Mouse (Mus musculus): ENCODE data around the gene Olfr1564.
"Not testable (repeated sequence)": the region's sequence is repeated elsewhere in the genome, so short reads cannot be mapped to it uniquely, and the experiment has no call there.

DNA sequence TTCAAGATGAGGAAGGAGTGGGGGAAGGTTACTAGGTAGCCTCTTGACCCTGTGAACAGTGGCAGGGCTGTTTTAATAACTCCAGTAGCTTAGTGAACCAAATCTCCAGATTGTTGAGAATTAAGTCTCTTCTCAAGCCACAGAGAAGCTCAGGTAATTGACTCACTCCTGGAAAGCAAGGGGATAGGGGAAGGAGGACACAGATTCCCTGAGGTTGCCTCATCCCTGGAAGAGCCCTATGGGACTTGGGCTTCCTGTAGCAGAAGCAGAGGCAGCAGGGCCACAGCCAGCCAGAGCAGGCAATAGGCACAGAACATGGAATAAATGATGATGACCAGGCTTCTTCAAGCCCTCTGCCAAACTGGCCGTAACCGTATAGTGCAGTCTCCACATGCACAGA lies 30.5 kb downstream of the Olfr1564 start, which contains the start of gene Olfr239:
- not testable (repeated sequence) for TF ChIP-seq CTCF, POLR2A (IDR thresholded peaks at IDR 0.05; ENCODE audit: insufficient read depth, low read depth, low read length)
